Mouse (Mus musculus) heart, adult 2 months (tissue): ENCODE measurements around the gene Cap1.

Experiments
- CTCF ChIP-seq: fragments of 200-600 bp; IDR thresholded peaks from 2 replicates; pipeline ENCODE4 v1.8.1; 2022; ENCODE audit warnings: antibody characterized with exemption, mild to moderate bottlenecking, moderate library complexity
- EP300 ChIP-seq: fragments of 200-500 bp; IDR thresholded peaks from 2 replicates; pipeline ENCODE4 v1.6.1; 2011; ENCODE audit warnings: low read depth, low read length, control low read depth; ENCODE audit not compliant: insufficient read depth

DNA sequence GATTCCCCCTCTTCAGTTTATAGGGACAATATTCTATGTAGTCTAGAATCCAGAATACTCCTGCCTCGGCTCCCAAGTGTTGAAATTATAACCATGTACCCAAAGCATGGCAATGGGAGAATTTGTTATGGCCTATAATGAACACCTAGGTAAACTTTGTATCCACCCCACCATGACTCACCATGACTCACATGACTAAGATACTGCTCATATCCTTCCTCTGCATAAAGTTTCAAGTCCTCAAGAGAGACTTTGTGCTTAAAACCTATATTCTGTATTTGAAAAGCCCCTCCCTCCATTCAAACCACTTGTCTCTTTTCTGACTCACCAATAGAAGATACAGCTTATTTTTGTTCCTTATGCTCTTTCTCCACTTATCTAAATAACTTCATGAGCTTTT is 17.8 kb downstream of the Cap1 start:
- TF ChIP-seq CTCF, result no peak
- no peak for TF ChIP-seq EP300
